Mouse (Mus musculus) cerebellum, adult 11 months (tissue): ENCODE data around the gene Pomgnt1.

Experiments
- DNase-seq: peaks from one replicate; pipeline ENCODE4 v3.0.0; 2022

The Pomgnt1 gene

GRCm38 (mm10) chr4:116174466-116175116 lies 51.0 kb downstream of the Pomgnt1 start:
- DNase-seq = peak; percentile 75

GRCm38 (mm10) chr4:116175136-116175535 lies 51.5 kb downstream of the Pomgnt1 start:
- peak; percentile 42 for DNase-seq

DNA sequence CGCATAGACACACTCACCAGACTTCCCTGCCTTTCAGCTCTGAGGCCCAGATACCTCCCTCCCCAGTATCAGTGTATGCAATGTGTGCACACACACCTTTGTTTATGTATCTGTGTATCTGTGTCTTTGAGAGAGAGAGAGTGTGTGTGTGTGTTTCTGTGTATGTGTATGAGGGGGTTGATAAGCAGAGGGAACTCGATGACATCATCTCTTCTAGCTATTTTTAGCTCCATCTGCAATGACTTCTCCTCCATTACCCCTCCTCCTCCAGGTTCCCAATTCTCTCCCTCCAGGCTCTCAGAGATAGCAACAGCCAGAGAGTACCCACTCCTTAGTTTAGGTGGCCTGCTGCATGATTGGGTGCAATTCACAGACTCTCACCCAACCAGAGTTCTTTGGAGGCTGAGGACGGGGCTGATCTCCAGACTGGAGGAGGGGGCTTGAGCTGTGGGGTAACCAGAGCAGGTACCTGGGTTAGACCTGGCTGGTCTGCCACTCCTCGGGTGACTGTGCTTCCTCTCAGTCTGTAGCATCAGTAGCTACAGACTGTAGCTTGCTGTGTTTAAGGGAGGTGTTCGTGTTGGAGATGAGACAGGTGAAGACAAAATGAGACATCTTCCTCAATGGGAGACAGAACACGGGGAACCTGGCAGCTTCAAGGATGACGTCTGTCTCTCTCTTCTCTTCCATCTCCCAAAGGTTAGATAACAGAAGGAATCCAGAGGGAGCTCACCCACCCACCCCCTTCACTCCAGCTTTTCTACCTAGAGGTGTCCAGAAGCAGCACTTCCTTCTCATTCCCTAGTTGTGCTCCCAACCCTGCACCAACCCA lies 52.3 kb downstream of the Pomgnt1 start:
- peak; percentile 71 for DNase-seq

DNA sequence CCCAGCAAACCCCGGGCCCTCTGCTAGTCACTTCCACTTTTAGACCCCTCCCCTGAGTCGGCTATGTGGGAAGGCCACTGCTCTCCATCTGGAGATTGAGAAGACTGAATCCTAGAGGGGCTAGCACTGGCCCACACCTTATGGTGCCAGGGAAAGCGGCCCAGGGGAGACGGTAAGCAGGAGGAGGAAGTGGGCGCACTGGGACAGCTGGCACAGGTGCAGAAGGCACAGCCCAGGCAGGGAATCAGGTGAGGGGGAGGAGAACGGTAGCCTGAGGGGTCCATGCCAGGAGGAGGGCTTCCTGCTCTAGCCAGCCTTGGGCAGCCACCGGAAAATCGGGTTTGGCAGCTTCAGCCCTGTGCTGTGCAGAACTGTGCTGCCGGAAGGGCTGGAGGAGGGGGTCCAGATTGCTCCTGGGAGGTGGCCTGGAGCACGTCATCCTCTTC lies 52.9 kb downstream of the Pomgnt1 start:
- DNase-seq = peak; percentile 96

DNA sequence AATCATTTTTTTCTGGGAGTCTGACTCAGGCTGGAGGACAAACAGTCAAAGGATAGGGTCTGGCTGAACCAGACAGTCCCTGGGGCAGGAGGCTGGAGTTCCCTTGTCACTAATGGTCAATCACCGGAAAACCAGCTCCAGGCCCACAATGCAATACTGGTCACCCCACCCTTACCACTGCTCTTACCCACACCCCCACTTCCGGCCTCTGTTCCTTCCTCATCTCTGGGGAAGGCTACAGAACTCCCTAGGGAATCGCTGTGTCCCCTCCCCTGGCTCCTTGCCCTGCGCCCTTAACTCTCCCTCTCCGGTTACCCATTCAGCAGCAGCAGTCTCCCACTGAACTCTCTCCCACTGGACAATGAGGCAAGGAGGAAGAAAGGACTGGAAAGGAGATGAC lies 53.5 kb downstream of the Pomgnt1 start:
- peak; percentile 73 for DNase-seq

- DNase-seq = no peak
Measured at GRCm38 (mm10) chr4:116182079-116182478, 58.4 kb downstream of the Pomgnt1 start.

DNA sequence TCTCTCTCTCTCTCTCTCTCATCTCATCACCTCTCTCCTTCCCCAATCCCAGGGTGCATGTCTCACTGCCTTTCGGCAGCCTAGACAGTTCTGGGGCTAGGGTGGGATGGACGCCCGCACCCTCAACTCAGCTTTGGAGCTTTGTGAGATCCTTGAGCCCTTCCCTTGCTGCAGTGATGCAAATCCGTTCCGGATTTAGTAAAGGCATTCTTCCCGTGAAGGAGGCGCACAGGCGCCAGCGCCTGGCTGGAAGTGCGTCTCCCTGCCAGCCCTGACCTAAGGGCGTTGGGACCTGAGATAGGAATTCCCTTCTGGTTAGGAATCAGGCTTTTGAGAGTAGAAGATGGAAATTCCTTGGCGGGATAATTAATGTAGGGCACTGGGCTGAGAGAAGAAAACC lies 59.1 kb downstream of the Pomgnt1 start:
- DNase-seq = peak; percentile 66

GRCm38 (mm10) chr4:116185083-116185482 lies 61.4 kb downstream of the Pomgnt1 start:
- no peak for DNase-seq

GRCm38 (mm10) chr4:116192286-116192835 lies 68.7 kb downstream of the Pomgnt1 start:
- no peak for DNase-seq

- DNase-seq = no peak
Measured at GRCm38 (mm10) chr4:116193583-116194383, 70.1 kb downstream of the Pomgnt1 start.

GRCm38 (mm10) chr4:116198422-116198821 lies 74.8 kb downstream of the Pomgnt1 start:
- no peak for DNase-seq

GRCm38 (mm10) chr4:116204422-116204821 lies 80.8 kb downstream of the Pomgnt1 start:
- no peak for DNase-seq

- DNase-seq = no peak
Measured at GRCm38 (mm10) chr4:116206531-116206930, 82.9 kb downstream of the Pomgnt1 start.

- DNase-seq = no peak
Measured at GRCm38 (mm10) chr4:116208891-116209290, 85.3 kb downstream of the Pomgnt1 start.
